Mouse (Mus musculus): ENCODE data around the gene Spata45.

DNA sequence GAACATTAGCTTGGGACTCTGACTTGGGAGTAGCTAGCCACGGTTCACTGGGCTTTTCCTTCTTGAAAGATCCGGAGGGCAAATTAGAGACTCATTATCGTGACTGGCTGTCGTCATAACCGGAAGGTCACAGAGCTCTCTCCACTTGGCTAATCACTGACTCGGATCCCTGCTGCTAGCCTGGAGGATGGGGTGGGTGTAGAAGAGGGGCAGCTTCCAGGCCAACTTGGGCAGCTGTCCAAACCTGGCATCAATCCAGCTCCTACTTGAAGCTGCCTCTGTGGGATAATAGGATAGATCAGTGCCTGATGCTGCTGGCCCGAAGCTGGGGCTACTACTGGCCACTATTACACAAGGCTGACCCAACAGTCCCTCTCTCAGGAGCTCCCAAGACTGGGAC, 40.9 kb upstream of the Spata45 start:
- TF ChIP-seq MYOD1 (IDR thresholded peaks at IDR 0.05; ENCODE audit: control insufficient read depth in 1 of 3, insufficient read length in 2 of 3, low read depth in 2 of 3) (no peak), TCF3 (IDR thresholded peaks at IDR 0.05; ENCODE audit: insufficient read length, low read depth) (no peak), POLR2A (IDR thresholded peaks at IDR 0.05; ENCODE audit: insufficient read length, low read depth) (no peak)
